In the genomic region with DNA sequence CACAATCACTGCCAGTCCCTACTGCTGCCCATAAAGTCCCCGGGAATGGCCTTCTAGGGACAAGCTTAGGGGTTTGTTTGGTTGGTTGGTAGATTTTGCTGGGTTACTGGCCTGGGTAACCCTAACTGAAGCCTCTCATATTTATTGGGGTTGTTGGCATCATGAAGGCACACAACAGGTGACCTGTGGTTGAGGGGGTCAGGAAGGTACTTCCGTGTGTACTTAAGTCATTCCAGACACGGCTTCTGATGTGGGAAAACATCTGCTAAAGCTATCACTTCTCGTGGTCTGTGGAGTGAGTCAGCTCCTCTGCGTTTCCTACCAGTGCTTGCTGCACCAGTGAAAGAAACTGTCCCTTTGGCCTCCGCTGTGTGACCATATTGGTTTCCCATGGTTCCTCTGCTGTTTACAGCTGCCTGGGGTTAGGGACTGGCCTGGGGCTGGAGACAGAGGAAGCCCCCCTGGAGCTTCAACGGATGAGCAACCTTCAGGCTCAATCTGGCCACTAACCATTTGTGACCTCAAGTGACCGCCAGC, we compare ENCODE assay signal across 11 mouse cellular contexts.
"Had no signal": no experiment of that assay in that cellular context is flagged by ENCODE, and none has a peak within 500 bp of the region (broad histone marks: within the 10 kb centered on the region; RNA-seq: fewer than 3 reads in every experiment).

No protein-coding gene starts in this region.

- H3K36me3 ChIP-seq: limb, embryonic 13.5 days; midbrain, embryonic 10.5 days; stomach, embryonic 15.5 days had no signal

- H3K27ac ChIP-seq: limb, embryonic 13.5 days; liver, embryonic 14.5 days; midbrain, embryonic 10.5 days; stomach, embryonic 15.5 days had no signal

- H3K4me3 ChIP-seq: limb, embryonic 13.5 days; midbrain, embryonic 10.5 days; stomach, embryonic 15.5 days had no signal

- DNase-seq: kidney, adult 8-10 months; kidney, postnatal 25 days; lung, adult 18-20 months; midbrain, embryonic 14.5 days; right cerebral cortex, postnatal 25 days; thymus, adult 2 months; thymus, postnatal 25 days had no signal

- H3K9me3 ChIP-seq: limb, embryonic 13.5 days; midbrain, embryonic 10.5 days; stomach, embryonic 15.5 days had no signal

- H3K4me1 ChIP-seq: stomach, embryonic 15.5 days had no signal

- H3K27me3 ChIP-seq: limb, embryonic 13.5 days; stomach, embryonic 15.5 days had no signal
